Mouse (Mus musculus) kidney, embryonic 15.5 days (tissue): ENCODE results near the gene Mageb18. TPM values are rescaled to one million over a fixed set of nuclear protein-coding genes. Genes with fewer than 3 reads are reported as not detected.
"Not testable (repeated sequence)": the region's sequence is repeated elsewhere in the genome, so short reads cannot be mapped to it uniquely, and the experiment has no call there.

ENCODE experiments used
- ATAC-seq: fragments of 200-750 bp; cut with Nextera tagmentation; replicated peaks from 2 replicates; pipeline ENCODE4 v1.8.0; 2017; ENCODE audit warnings: moderate TSS enrichment; ENCODE audit not compliant: low FRiP score
- H3K27ac ChIP-seq: fragments of 300-500 bp; sonication (generic); 2 replicates; pipeline ENCODE4 v1.5.1; 2015; ENCODE audit warnings: mild to moderate bottlenecking, inconsistent platforms
- H3K27me3 ChIP-seq: fragments of 300-500 bp; sonication (generic); 2 replicates; pipeline ENCODE4 v1.6.1; 2015; ENCODE audit warnings: inconsistent platforms
- H3K36me3 ChIP-seq: fragments of 300-500 bp; sonication (generic); 2 replicates; pipeline ENCODE4 v1.6.1; 2015; ENCODE audit warnings: inconsistent platforms
- H3K4me1 ChIP-seq: fragments of 300-500 bp; sonication (generic); 2 replicates; pipeline ENCODE4 v1.6.1; 2015; ENCODE audit warnings: inconsistent platforms
- H3K4me2 ChIP-seq: fragments of 300-500 bp; sonication (generic); 2 replicates; pipeline ENCODE4 v1.6.1; 2015; ENCODE audit warnings: moderate library complexity, mild to moderate bottlenecking, inconsistent platforms
- H3K4me3 ChIP-seq: fragments of 300-500 bp; sonication (generic); replicated peaks from 2 replicates; pipeline ENCODE4 v1.5.1; 2015; ENCODE audit warnings: mild to moderate bottlenecking, inconsistent platforms
- H3K9ac ChIP-seq: fragments of 300-500 bp; sonication (generic); 2 replicates; pipeline ENCODE4 v1.6.1; 2015; ENCODE audit warnings: mild to moderate bottlenecking, inconsistent platforms
- H3K9me3 ChIP-seq: fragments of 300-500 bp; sonication (generic); replicated peaks from 2 replicates; pipeline ENCODE4 v1.6.1; 2016; ENCODE audit warnings: inconsistent platforms
- WGBS: fragments of 180-500 bp; shearing (Covaris S2); methylation state at CpG from one replicate; pipeline ENCODE4 v1.1.7; 2015; ENCODE audit warnings: mixed read lengths; 5-methylcytosine and 5-hydroxymethylcytosine counted together
- polyA plus RNA-seq: library from polyadenylated mRNA; unstranded; fragments of >200 nt; fragmentation: Nextera tagmentation; extraction: Ambion mirVana; gene quantifications from 2 replicates; pipeline ENCODE4 v1.2.1, GENCODE M21; 2015

The Mageb18 gene
- not detected in 2 replicates for polyA plus RNA-seq

DNA sequence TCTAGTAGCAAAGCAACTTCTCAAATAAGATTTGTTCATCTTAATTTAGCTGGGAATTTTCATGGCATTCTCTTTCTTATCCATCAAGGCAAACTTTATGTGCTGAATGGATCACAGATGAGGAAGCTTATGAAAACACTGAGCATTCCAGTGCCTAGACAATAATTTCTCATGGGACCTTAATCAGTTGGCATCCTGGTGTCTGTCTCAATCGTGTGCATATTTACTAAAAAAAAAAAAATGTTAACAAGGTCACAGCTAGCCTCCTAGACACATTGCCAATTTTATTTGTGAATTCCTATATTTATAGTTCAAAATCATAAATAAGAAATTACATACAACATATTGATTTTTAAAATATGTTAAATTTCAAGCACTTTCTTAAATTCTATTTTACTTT, at the start of gene Mageb18:
Gene Mageb18 (minus strand): TSS at position 101 of the 400 bp plus-strand sequence.
- no peaks in the 10 kb centered on the region for H3K9me3 ChIP-seq
- 63% methylated on average over 1 of the region's 1 CpGs for WGBS
- no peaks in the 10 kb centered on the region for H3K27me3 ChIP-seq
- no peaks in the 10 kb centered on the region for H3K36me3 ChIP-seq
- H3K4me3 ChIP-seq: no peak within 1 kb of the TSS
- no peak within 1 kb of the TSS for H3K27ac ChIP-seq
- no peak within 1 kb of the TSS for H3K4me2 ChIP-seq
- no peaks in the 10 kb centered on the region for H3K4me1 ChIP-seq
- no peak for ATAC-seq
- no peak within 1 kb of the TSS for H3K9ac ChIP-seq

DNA sequence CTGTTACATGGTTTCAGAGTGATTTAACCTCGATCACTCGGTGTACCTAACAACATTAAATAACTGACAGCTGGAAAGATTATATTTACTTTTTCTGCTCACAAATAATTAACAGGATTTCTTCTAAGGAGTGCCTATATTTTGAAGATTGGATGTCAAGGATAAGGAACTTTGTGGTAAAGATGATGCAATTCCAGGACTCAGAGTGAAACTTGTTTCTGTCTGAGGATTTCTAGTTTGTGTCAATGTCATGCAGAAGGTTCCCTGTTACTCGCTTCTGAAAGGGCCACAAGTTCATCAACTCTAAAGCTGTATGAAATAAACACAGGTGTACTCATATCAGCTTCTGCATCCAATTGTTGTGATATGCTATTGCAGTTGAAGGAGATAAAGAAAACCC, 13.4 kb upstream of the Mageb18 start:
- Histone ChIP-seq H3K4me2 (no peak overlapping the region), H3K27me3 (no peaks in the 10 kb centered on the region), H3K4me3 (no peak overlapping the region), H3K9ac (no peak overlapping the region), H3K9me3 (no peaks in the 10 kb centered on the region), H3K27ac (no peak overlapping the region), H3K4me1 (no peaks in the 10 kb centered on the region), H3K36me3 (no peaks in the 10 kb centered on the region)
- no peak for ATAC-seq
- WGBS: 86% methylated on average over 3 of the region's 3 CpGs

DNA sequence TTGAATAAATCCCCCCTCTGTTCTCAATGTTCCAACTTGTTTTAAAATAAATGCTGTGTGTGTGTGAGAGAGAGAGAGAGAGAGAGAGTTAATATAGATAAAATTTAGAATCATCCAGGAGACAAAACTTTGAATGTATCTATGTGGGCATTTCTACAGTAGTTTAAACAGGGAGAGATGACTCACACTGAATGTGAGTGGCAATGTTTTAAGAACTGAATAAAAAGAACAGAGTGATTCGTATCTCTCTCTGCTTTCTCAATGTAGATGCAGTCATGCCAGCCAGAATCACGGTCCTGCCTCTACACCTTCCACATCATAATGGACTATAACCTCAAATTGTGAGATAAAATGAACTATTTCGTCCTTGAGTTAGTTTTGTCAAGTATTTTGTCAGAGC, 11.1 kb upstream of the Mageb18 start:
- ATAC-seq: no peak
- 67% methylated on average over 3 of the region's 3 CpGs for WGBS
- Histone ChIP-seq H3K27me3 (no peaks in the 10 kb centered on the region), H3K4me2 (no peak overlapping the region), H3K4me1 (no peaks in the 10 kb centered on the region), H3K9me3 (no peaks in the 10 kb centered on the region), H3K36me3 (no peaks in the 10 kb centered on the region), H3K4me3 (no peak overlapping the region), H3K9ac (no peak overlapping the region), H3K27ac (no peak overlapping the region)

DNA sequence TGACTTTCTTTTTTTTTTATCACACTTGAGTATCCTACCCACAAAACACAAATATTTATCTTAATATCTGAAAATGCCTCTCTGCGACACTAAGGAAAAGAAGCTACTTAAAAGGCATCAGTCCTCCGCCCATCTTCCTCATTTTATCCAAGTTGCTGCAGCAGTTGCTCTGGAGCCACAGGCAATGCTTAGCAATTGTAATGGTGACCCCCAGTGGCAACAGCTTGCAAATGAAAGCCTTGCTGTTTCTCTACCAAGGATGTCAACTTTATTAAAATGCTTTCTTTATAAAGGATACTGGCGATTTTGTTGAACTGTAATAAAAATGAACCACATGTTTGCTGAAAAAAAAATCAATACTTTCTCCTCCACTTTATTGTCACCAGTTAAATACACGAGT, 2.0 kb downstream of the Mageb18 start:
- Histone ChIP-seq H3K9ac (no peak overlapping the region), H3K27ac (no peak overlapping the region), H3K4me1 (no peaks in the 10 kb centered on the region), H3K4me3 (no peak overlapping the region), H3K4me2 (no peak overlapping the region), H3K36me3 (no peaks in the 10 kb centered on the region), H3K27me3 (no peaks in the 10 kb centered on the region), H3K9me3 (no peaks in the 10 kb centered on the region)
- no peak for ATAC-seq
- WGBS: 46% methylated on average over 4 of the region's 4 CpGs

DNA sequence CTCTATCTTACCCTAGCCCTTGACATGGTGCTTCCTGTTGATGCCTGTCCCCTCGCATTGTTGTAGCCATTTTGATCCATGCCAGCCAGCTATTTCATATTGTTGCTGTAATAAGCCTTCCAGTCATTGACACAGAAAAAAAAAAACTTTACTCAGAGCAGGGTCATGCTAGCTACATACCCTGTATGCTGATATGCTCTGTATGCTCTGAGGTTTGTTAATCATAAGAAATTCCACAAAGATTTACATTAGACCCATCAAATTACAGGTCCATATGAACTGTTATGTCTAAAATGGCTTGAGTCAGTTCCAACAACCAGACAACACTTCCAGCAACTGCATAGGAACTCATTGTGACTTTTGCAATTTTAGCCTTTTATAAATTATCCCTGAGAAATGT, 71.5 kb downstream of the Mageb18 start:
- Histone ChIP-seq H3K27me3 (no peaks in the 10 kb centered on the region), H3K9ac (no peak overlapping the region), H3K4me1 (no peaks in the 10 kb centered on the region), H3K27ac (no peak overlapping the region), H3K9me3 (no peaks in the 10 kb centered on the region), H3K36me3 (no peaks in the 10 kb centered on the region), H3K4me3 (no peak overlapping the region), H3K4me2 (no peak overlapping the region)
- ATAC-seq: no peak
- WGBS: 83% methylated on average over 1 of the region's 1 CpGs

DNA sequence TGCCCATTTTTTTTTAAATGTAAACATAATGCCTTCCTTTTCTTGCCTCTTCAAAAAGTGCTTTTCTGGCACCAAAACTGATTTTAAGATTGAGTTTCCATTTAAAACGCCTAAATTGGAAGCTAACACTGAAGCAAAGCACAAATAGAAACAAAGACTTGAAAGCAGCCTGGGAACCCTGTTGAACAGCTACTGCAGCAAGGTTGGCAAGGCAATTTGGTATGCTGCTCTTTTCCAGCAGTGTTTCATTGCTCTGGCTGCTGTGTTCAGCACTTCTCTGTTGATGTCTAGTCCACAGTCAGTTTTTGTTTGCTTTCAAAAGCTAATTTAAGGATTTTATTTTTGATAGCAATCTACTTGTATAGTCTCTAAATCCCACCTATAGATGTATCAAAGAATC, 101.1 kb downstream of the Mageb18 start:
- no peak for ATAC-seq
- 53% methylated on average over 1 of the region's 1 CpGs for WGBS
- no peak overlapping the region for H3K9ac ChIP-seq
- no peaks in the 10 kb centered on the region for H3K27me3 ChIP-seq
- no peaks in the 10 kb centered on the region for H3K9me3 ChIP-seq
- no peak overlapping the region for H3K4me3 ChIP-seq
- H3K36me3 ChIP-seq: no peaks in the 10 kb centered on the region
- no peak overlapping the region for H3K4me2 ChIP-seq
- H3K27ac ChIP-seq: no peak overlapping the region
- H3K4me1 ChIP-seq: no peaks in the 10 kb centered on the region

DNA sequence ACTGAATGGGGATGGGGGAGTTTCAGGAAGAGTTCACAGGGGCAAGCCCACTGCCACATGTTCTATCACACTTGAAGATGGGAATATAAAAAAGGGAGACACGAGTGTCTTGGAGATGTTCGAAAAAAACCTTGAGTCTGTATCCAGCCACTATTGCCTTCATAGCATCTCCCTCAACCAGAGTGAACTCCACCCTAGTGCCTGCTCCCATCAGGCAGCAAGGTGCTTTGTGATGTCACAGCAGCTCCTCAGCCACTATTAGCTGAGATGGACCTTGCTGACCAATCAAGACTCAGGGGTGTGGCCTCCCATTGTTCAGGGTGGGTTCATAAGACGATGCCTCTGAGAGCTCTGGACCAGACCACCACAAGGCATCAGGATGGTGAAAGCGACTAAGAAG, 109.7 kb downstream of the Mageb18 start, which contains the start of gene Gm5941:
Gene Gm5941 (plus strand): TSS at position 301 of the 400 bp plus-strand sequence.
- H3K4me3 ChIP-seq, H3K9me3 ChIP-seq, H3K4me2 ChIP-seq, H3K27me3 ChIP-seq, H3K9ac ChIP-seq, H3K27ac ChIP-seq, H3K4me1 ChIP-seq, ATAC-seq, H3K36me3 ChIP-seq: not testable (repeated sequence)
- WGBS: 94% methylated on average over 4 of the region's 4 CpGs

DNA sequence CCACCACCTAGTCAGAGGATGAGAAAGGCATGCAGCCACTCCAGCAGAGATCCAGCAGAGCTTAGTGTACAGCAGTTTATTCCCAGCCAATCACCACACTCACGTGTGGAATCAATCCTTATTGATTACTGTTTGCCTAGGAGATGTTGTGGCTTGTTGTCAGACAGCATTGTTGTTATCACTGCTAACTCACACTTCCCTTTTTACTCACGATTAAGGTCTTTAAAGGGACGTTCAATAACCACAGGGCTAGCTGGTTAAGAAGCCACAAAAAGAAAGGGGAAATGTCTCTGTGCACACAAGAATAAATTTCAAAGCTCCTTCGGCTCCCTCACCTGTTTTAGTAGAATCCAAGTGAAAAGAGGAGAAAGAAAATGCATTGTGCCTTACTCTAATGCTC, 134.6 kb downstream of the Mageb18 start:
- Histone ChIP-seq H3K4me3 (no peak overlapping the region), H3K4me2 (no peak overlapping the region), H3K27ac (no peak overlapping the region), H3K9ac (no peak overlapping the region), H3K36me3 (no peaks in the 10 kb centered on the region), H3K4me1 (no peaks in the 10 kb centered on the region), H3K9me3 (no peaks in the 10 kb centered on the region), H3K27me3 (no peaks in the 10 kb centered on the region)
- 64% methylated on average over 4 of the region's 4 CpGs for WGBS
- no peak for ATAC-seq

DNA sequence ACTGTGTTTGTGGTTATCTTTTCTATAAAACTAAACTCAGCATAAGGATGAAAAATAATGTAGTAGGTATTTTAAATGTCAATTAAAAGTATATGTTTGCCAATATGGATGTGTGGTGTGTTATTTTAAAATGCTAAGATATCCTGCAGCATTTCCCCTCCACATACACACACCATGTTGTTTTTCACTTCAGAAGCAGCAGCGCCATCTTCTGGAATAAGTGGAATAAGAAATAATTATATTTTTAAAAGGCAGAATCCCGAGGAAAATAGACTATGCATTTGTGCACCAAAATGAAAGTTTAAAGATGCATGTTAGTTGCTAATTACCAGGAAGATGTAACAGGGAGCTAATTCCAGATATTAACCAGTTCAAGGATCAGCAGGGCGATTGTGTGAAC, 138.9 kb downstream of the Mageb18 start:
- H3K36me3 ChIP-seq: no peaks in the 10 kb centered on the region
- no peak for ATAC-seq
- no peaks in the 10 kb centered on the region for H3K4me1 ChIP-seq
- no peak overlapping the region for H3K27ac ChIP-seq
- no peak overlapping the region for H3K9ac ChIP-seq
- H3K4me2 ChIP-seq: no peak overlapping the region
- H3K9me3 ChIP-seq: no peaks in the 10 kb centered on the region
- no peak overlapping the region for H3K4me3 ChIP-seq
- H3K27me3 ChIP-seq: no peaks in the 10 kb centered on the region
- WGBS: 31% methylated on average over 3 of the region's 3 CpGs

DNA sequence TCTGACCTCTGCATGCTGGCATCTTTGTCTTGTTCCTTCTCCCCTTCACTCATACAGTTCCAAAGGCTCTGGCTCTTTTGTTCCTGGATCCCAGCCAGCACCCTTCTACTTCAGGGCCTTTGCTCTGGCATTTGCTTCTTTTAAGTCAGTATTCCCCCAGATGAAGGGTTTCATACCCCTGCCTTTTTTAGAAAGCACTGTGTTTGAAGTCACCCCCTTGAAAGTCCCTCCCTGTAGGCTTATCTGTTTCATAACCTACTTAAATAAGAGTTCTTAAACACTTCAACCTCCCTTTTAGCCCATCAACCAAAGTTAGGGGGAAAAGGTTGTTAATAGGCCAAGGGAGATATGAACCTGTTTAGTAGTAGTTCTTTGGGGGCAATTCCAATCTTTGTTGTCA, 212.0 kb downstream of the Mageb18 start:
- Histone ChIP-seq H3K27ac (no peak overlapping the region), H3K27me3 (no peaks in the 10 kb centered on the region), H3K4me1 (no peaks in the 10 kb centered on the region), H3K9ac (no peak overlapping the region), H3K4me2 (no peak overlapping the region), H3K36me3 (no peaks in the 10 kb centered on the region), H3K9me3 (no peaks in the 10 kb centered on the region), H3K4me3 (no peak overlapping the region)
- ATAC-seq: no peak

DNA sequence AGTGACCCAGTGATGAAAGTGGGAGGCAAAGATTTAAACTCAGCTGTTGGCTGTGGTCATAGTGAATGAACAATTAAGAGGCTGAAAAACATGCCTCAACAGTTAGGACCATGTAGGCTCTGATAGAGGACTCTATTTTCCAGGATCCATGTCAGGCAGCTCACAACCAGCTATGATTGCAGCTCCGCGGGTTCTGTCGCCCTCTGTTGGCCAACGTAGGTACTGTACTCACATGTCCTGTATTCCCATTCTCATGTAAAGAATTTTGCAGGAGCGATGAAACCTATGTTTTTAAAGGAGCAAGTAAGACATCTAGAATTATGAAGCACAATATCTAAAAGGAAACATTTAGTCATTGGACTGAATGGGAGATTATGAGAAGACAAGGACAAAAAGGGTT, 256.4 kb downstream of the Mageb18 start:
- no peaks in the 10 kb centered on the region for H3K27me3 ChIP-seq
- no peak overlapping the region for H3K4me2 ChIP-seq
- H3K4me1 ChIP-seq: no peaks in the 10 kb centered on the region
- no peaks in the 10 kb centered on the region for H3K36me3 ChIP-seq
- H3K4me3 ChIP-seq: no peak overlapping the region
- no peak overlapping the region for H3K27ac ChIP-seq
- H3K9me3 ChIP-seq: no peaks in the 10 kb centered on the region
- no peak overlapping the region for H3K9ac ChIP-seq
- WGBS: 20% methylated on average over 5 of the region's 5 CpGs
- ATAC-seq: no peak

DNA sequence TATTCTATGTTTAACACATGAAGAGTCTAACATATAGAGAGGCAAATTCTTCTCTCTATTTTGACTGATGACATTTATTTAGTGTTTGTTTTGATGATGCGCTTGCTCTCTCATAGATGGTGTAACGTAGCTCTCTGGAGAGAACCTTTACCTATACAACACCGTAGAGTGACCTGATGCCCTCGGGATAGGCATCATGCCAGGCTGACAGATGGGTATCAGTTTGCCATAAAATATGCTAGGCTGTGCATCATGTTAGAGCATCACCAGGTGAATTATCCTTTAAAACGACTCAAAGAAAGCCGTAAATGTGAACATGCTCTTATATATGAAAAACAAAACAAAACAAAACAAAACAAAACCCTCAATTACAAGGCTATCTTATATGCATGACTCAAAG, 258.5 kb downstream of the Mageb18 start:
- Histone ChIP-seq H3K4me2 (no peak overlapping the region), H3K27ac (no peak overlapping the region), H3K36me3 (no peaks in the 10 kb centered on the region), H3K4me1 (no peaks in the 10 kb centered on the region), H3K27me3 (no peaks in the 10 kb centered on the region), H3K9me3 (no peaks in the 10 kb centered on the region), H3K4me3 (no peak overlapping the region), H3K9ac (no peak overlapping the region)
- ATAC-seq: no peak
- 90% methylated on average over 6 of the region's 6 CpGs for WGBS

DNA sequence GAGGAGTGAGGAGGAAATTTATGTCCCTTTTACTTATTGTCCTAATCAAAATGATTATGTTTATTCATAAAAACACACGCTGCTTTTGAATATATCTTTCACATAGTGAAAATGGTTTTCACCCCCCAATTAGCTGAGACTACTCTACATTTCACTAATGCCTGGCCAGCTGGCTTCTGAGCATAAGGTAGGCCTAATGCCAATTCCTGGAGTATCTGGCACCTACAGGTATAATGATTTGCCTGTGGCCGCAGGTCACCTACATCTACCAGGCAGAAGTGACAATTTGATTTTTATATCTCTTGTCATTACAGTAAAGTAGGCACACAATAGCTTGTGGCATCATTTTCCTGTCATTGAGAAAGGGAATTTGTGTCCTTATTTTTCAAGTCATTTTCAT, 259.8 kb downstream of the Mageb18 start:
- Histone ChIP-seq H3K4me1 (no peaks in the 10 kb centered on the region), H3K9me3 (no peaks in the 10 kb centered on the region), H3K27me3 (no peaks in the 10 kb centered on the region), H3K4me2 (no peak overlapping the region), H3K27ac (no peak overlapping the region), H3K9ac (no peak overlapping the region), H3K4me3 (no peak overlapping the region), H3K36me3 (no peaks in the 10 kb centered on the region)
- no peak for ATAC-seq
- WGBS: 83% methylated on average over 2 of the region's 2 CpGs
